Mouse (Mus musculus) CH12F3 (cell line): Measurements from ENCODE around the gene Pdk4.

ENCODE experiments used
- in situ Hi-C: fragments of 300-500 bp; cut with MboI; formaldehyde crosslinking; loops from 2 replicates; pipeline ENCODE4 v1.14.3; 2020; ENCODE audit warnings: low sequenced_read_pairs

Gene Pdk4

DNA sequence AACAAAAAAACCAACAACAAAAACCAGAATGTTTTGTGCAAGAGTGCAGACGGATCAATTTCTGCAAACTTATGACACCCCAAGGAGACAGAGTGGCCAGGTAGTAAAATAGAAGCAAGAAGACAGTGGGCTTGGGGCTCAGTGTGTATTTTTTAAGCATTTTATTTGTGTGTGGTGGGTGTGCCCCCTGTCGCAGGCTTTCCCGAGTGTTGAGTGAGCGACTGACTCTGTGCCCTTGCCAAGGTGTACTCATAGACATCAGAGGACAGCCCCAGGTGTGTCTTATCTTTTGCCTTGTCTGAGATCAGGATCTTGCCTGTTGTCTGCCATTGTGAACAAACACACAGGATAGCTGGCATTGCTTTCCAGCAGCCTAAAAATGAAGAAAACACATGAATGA is 49.1 kb downstream of the Pdk4 start:
- in situ Hi-C loops, result no loop called here

- in situ Hi-C loops, result no loop called here
Observed at GRCm38 (mm10) chr6:5444331-5444898, 51.7 kb downstream of the Pdk4 start.

GRCm38 (mm10) chr6:5443104-5443863 is 52.8 kb downstream of the Pdk4 start:
- in situ Hi-C loops, result no loop called here

DNA sequence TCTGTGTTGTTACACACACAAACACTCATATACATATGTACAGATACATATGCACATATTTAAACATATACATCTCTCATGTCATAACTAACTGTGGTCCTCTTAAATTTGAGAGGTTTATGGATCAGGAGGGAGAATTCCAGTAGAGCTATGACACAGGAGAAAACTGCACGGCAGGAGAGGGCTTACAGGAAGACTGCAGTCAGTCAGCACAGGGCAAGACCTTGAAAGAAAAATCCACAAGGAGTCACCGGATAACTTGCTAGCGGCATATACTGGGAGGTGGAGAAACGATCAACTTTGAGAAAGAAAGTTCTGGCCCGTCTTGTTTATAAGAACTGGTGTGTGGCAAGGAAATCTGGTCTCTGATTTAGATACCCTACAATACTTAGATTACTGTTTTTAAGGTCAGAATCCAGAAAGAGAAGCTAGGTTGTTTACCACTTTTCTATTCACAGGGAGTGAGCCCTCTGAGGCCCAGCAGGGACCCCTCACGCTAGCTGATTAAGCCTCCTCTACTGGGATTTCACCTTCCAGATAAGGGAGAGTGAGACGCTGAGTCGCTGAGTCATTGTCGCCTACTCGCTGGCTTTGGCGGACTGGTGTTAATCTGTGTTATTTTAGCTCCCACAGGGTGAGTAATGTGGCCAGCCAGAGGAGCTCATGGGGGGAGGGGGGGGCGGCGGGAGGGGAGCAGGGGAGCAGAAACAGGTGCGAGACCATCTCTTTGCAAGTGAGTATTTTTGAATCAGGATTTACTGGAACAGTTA is 53.6 kb downstream of the Pdk4 start:
- in situ Hi-C loops, result no loop called here

- in situ Hi-C loops, result no loop called here
Observed at GRCm38 (mm10) chr6:5441221-5441620, 54.9 kb downstream of the Pdk4 start.

- in situ Hi-C loops, result no loop called here
Observed at GRCm38 (mm10) chr6:5437757-5438156, 58.4 kb downstream of the Pdk4 start.

- in situ Hi-C loops, result no loop called here
Observed at GRCm38 (mm10) chr6:5433887-5434286, 62.2 kb downstream of the Pdk4 start.
